In the genomic region with DNA sequence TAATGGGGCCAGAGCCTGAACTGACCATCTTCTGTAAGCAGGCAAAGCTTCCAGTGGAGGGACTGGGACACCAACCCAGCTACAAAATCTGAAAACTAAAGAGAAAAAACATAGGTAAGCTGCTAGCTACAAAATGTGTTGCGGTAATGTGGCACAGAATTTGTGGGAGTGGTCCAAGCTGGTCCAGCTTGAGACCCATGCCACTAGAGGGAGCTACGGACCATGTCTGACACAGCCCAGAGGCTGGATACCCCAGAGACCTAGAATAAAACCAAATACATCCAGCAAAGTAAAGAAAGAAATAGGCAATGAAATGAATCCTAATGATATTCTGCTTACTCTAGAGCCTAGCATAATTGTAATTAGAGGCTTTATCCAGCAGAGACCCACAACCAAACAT, we compare ENCODE assay signal across 9 mouse cellular contexts.
DNase-seq lines count a peak whose midpoint lies in the region; ATAC-seq and TF ChIP-seq lines count a peak whose summit lies in the region.
"Had no signal": no experiment of that assay in that cellular context is flagged by ENCODE, and none has a peak within 500 bp of the region (broad histone marks: within the 10 kb centered on the region; RNA-seq: fewer than 3 reads in every experiment).

No protein-coding gene starts in this region.

- TF ChIP-seq EP300 in liver, embryonic 14.5 days (IDR thresholded peaks at IDR 0.05; ENCODE audit: low read depth) = no peak

- ATAC-seq in neural tube, embryonic 15.5 days (ENCODE audit: low FRiP score) = no peak
- no peak for ATAC-seq in liver, embryonic 14.5 days (ENCODE audit: insufficient read depth)

- H3K36me3 ChIP-seq in neural tube, embryonic 15.5 days = peaks cover 4% of the 10 kb centered on the region; the same call in 1 of the 2 replicates
- H3K36me3 ChIP-seq in liver, embryonic 14.5 days (replicated peaks; ENCODE audit: control insufficient read depth, insufficient read depth, low read depth) = no peaks in the 10 kb centered on the region

- no peaks in the 10 kb centered on the region for H3K4me1 ChIP-seq in neural tube, embryonic 15.5 days
- H3K4me1 ChIP-seq in liver, embryonic 14.5 days (replicated peaks; ENCODE audit: control insufficient read depth in 2 of 2, insufficient read depth in 2 of 2, low read length in 1 of 2) = no peaks in the 10 kb centered on the region

- no peaks in the 10 kb centered on the region for H3K9me3 ChIP-seq in neural tube, embryonic 15.5 days (replicated peaks)
- H3K9me3 ChIP-seq in liver, embryonic 14.5 days (ENCODE audit: control insufficient read depth, low read length) = no peaks in the 10 kb centered on the region
- H3K9me3 ChIP-seq: megakaryocyte, embryonic 14.5 days had no signal

- H3K27ac ChIP-seq in neural tube, embryonic 15.5 days (replicated peaks) = no peak overlapping the region
- H3K27ac ChIP-seq in liver, embryonic 14.5 days = no peak overlapping the region

- DNase-seq in adrenal gland, adult (ENCODE audit: inconsistent age in 2 of 2, low spot score in 1 of 2) = peak; percentile 15 to 60
- no peak for DNase-seq in adrenal gland, adult 8-10 months
- DNase-seq in neural tube, embryonic 10.5 days (ENCODE audit: extremely low spot score, low spot score) = peak; percentile 48
- peak; percentile 64 to 76 for DNase-seq in cerebellum, postnatal 14 days
- peak; percentile 66 for DNase-seq in heart, postnatal 4 days
- no peak for DNase-seq in liver, embryonic 14.5 days (ENCODE audit: low read depth in 3 of 3, low spot score in 3 of 3)
- DNase-seq in thymus, postnatal 25 days = peak; percentile 4

- no peak overlapping the region for H3K4me2 ChIP-seq in neural tube, embryonic 15.5 days
- H3K4me2 ChIP-seq in liver, embryonic 14.5 days (ENCODE audit: low read depth) = no peak overlapping the region

- H3K4me3 ChIP-seq in neural tube, embryonic 15.5 days (replicated peaks) = no peak overlapping the region
- H3K4me3 ChIP-seq in liver, embryonic 14.5 days (ENCODE audit: insufficient read depth in 1 of 2, low read depth in 2 of 2, low read length in 2 of 2) = no peak overlapping the region

- no peak overlapping the region for H3K9ac ChIP-seq in neural tube, embryonic 15.5 days (replicated peaks)
- no peak overlapping the region for H3K9ac ChIP-seq in liver, embryonic 14.5 days (replicated peaks)

- peak; percentile 70 for TF ChIP-seq CTCF in liver, embryonic 14.5 days (IDR thresholded peaks at IDR 0.05; ENCODE audit: low read depth)

- no peaks in the 10 kb centered on the region for H3K27me3 ChIP-seq in neural tube, embryonic 15.5 days (replicated peaks)
- H3K27me3 ChIP-seq in liver, embryonic 14.5 days (ENCODE audit: control insufficient read depth, insufficient read depth, low read length) = no peaks in the 10 kb centered on the region
- H3K27me3 ChIP-seq: megakaryocyte, embryonic 14.5 days had no signal

- 28% methylated on average over 2 of the region's 2 CpGs for WGBS in neural tube, embryonic 15.5 days
- WGBS in liver, embryonic 14.5 days (ENCODE audit: insufficient replicate concordance) = 22% methylated on average over 2 of the region's 2 CpGs

Comparison
In these comparisons a context has a peak if more than half of its experiments do, and no peak if none do; other contexts are left out.
1. DNase-seq: peak in adrenal gland, adult (2 of 2), neural tube, embryonic 10.5 days (single experiment), cerebellum, postnatal 14 days (2 of 2), heart, postnatal 4 days (single experiment) and thymus, postnatal 25 days (single experiment); none in adrenal gland, adult 8-10 months (single experiment) and liver, embryonic 14.5 days (0 of 3).